Mouse (Mus musculus) cerebellum, adult 8-10 months (tissue): ENCODE measurements at regions not wholly inside any gene's neighbourhood (a gene's known extent, or its start where the extent isn't known, plus 50 kb on each side); places are given as distances from the start of the nearest gene placed in this dataset.

Experiments used
- DNase-seq: peaks from one replicate; pipeline ENCODE4 v3.0.0; 2022

GRCm38 (mm10) chr2:105454353-105454752, 55.2 kb upstream of the Rcn1 start:
- DNase-seq = no peak

- no peak for DNase-seq
These were observed 55.7 kb upstream of the Rcn1 start for GRCm38 (mm10) chr2:105454836-105455235.

- DNase-seq = no peak
These were observed 59.5 kb upstream of the Rcn1 start for GRCm38 (mm10) chr2:105458643-105459042.

- DNase-seq = no peak
These were observed 60.4 kb upstream of the Rcn1 start for GRCm38 (mm10) chr2:105459512-105459911.

GRCm38 (mm10) chr2:105465630-105466029, 66.5 kb upstream of the Rcn1 start:
- DNase-seq = no peak

GRCm38 (mm10) chr2:105468930-105469329, 69.8 kb upstream of the Rcn1 start:
- DNase-seq = peak; percentile 61

- no peak for DNase-seq
These were observed 77.0 kb upstream of the Rcn1 start for GRCm38 (mm10) chr2:105476028-105476677.

- DNase-seq = no peak
These were observed 83.0 kb upstream of the Rcn1 start for GRCm38 (mm10) chr2:105481990-105482592.

GRCm38 (mm10) chr2:105484496-105484895, 85.4 kb upstream of the Rcn1 start:
- DNase-seq = no peak

- DNase-seq = no peak
These were observed 86.2 kb upstream of the Rcn1 start for GRCm38 (mm10) chr2:105485286-105485685.

- DNase-seq = no peak
These were observed 96.7 kb upstream of the Rcn1 start for GRCm38 (mm10) chr2:105495796-105496195.

GRCm38 (mm10) chr2:105504197-105504596, 105.1 kb upstream of the Rcn1 start:
- DNase-seq = no peak

- no peak for DNase-seq
These were observed 106.4 kb upstream of the Rcn1 start for GRCm38 (mm10) chr2:105505554-105505953.

- no peak for DNase-seq
These were observed 108.0 kb upstream of the Rcn1 start for GRCm38 (mm10) chr2:105507160-105507559.

- DNase-seq = no peak
These were observed 111.7 kb upstream of the Rcn1 start for GRCm38 (mm10) chr2:105510816-105511215.

GRCm38 (mm10) chr2:105511690-105512089, 112.6 kb upstream of the Rcn1 start:
- no peak for DNase-seq

- DNase-seq = no peak
These were observed 115.1 kb upstream of the Rcn1 start for GRCm38 (mm10) chr2:105514226-105514625.

- DNase-seq = peak; percentile 23
These were observed 115.8 kb upstream of the Rcn1 start for GRCm38 (mm10) chr2:105514881-105515280.

- no peak for DNase-seq
These were observed 116.2 kb upstream of the Rcn1 start for GRCm38 (mm10) chr2:105515326-105515725.

GRCm38 (mm10) chr2:105516267-105517133, 117.4 kb upstream of the Rcn1 start:
- no peak for DNase-seq

GRCm38 (mm10) chr2:105521841-105522240, 122.7 kb upstream of the Rcn1 start:
- DNase-seq = no peak

- DNase-seq = peak; percentile 58
These were observed 124.2 kb upstream of the Rcn1 start for GRCm38 (mm10) chr2:105523297-105523802.

GRCm38 (mm10) chr2:105525111-105525610, 126.0 kb upstream of the Rcn1 start:
- no peak for DNase-seq
